Mouse (Mus musculus): ENCODE measurements at regions not wholly inside any gene's neighbourhood (a gene's known extent, or its start where the extent isn't known, plus 50 kb on each side); places are given as distances from the start of the nearest gene placed in this dataset.

DNA sequence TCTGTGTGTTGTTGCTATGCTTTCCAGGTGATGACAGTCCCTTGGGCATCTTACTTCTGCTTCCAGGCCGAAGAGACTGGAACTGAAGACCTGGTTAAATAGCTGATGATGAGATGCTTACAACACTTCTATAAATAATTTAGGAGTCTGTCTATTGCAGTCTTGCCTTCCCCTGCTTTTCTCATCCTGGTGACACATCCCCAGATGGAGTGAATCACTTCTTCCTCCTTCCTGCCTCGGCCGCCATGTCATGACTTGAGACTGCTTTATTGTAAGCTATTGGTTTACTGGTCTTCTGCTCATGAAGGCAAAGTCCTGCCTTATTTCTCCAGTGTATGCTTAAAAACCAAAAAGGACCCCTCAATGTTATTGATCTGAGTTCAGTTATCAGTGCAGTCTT is 62.1 kb upstream of the Fndc3b start:
- TF ChIP-seq POLR2A (IDR thresholded peaks at IDR 0.05; ENCODE audit: low read depth, low read length) (no peak), CTCF (IDR thresholded peaks at IDR 0.05; ENCODE audit: extremely low read depth, insufficient read length, insufficient replicate concordance, low read depth, low read length) (no peak)

All from small intestine, adult 2 months (tissue).